Mouse (Mus musculus) midbrain, embryonic 15.5 days (tissue): ENCODE measurements around the gene Cenpw. TPM values are rescaled to one million over a fixed set of nuclear protein-coding genes. Genes with fewer than 3 reads are reported as not detected.

Experiments used
- ATAC-seq: fragments of 200-750 bp; cut with Nextera tagmentation; replicated peaks from 2 replicates; pipeline ENCODE4 v1.8.0; 2017; ENCODE audit warnings: moderate TSS enrichment
- H3K27ac ChIP-seq: fragments of 300-500 bp; sonication (generic); 2 replicates; pipeline ENCODE4 v1.5.1; 2015; ENCODE audit warnings: mild to moderate bottlenecking, inconsistent platforms
- H3K27me3 ChIP-seq: fragments of 300-500 bp; sonication (generic); replicated peaks from 2 replicates; pipeline ENCODE4 v1.6.1; 2015; ENCODE audit warnings: inconsistent platforms
- H3K36me3 ChIP-seq: fragments of 300-500 bp; sonication (generic); replicated peaks from 2 replicates; pipeline ENCODE4 v1.6.1; 2015; ENCODE audit warnings: inconsistent platforms
- H3K4me1 ChIP-seq: fragments of 300-500 bp; sonication (generic); 2 replicates; pipeline ENCODE4 v1.6.1; 2015; ENCODE audit warnings: inconsistent platforms
- H3K4me2 ChIP-seq: fragments of 300-500 bp; sonication (generic); 2 replicates; pipeline ENCODE4 v1.6.1; 2015; ENCODE audit warnings: inconsistent platforms, mild to moderate bottlenecking, moderate library complexity
- H3K4me3 ChIP-seq: fragments of 300-500 bp; sonication (generic); 2 replicates; pipeline ENCODE4 v1.5.1; 2015; ENCODE audit warnings: mild to moderate bottlenecking, inconsistent platforms
- H3K9ac ChIP-seq: fragments of 300-500 bp; sonication (generic); 2 replicates; pipeline ENCODE4 v1.6.1; 2015; ENCODE audit warnings: mild to moderate bottlenecking, inconsistent platforms
- H3K9me3 ChIP-seq: fragments of 300-500 bp; sonication (generic); 2 replicates; pipeline ENCODE4 v1.6.1; 2016; ENCODE audit warnings: inconsistent platforms
- WGBS: fragments of 180-500 bp; shearing (Covaris S2); methylation state at CpG from one replicate; pipeline ENCODE4 v1.1.7; 2015; ENCODE audit warnings: mixed read lengths; 5-methylcytosine and 5-hydroxymethylcytosine counted together
- polyA plus RNA-seq: library from polyadenylated mRNA; unstranded; fragments of >200 nt; fragmentation: Nextera tagmentation; extraction: Ambion mirVana; gene quantifications from 2 replicates; pipeline ENCODE4 v1.2.1, GENCODE M21; 2015

The Cenpw gene
- polyA plus RNA-seq = 16.0 and 16.9 TPM in 2 replicates

DNA sequence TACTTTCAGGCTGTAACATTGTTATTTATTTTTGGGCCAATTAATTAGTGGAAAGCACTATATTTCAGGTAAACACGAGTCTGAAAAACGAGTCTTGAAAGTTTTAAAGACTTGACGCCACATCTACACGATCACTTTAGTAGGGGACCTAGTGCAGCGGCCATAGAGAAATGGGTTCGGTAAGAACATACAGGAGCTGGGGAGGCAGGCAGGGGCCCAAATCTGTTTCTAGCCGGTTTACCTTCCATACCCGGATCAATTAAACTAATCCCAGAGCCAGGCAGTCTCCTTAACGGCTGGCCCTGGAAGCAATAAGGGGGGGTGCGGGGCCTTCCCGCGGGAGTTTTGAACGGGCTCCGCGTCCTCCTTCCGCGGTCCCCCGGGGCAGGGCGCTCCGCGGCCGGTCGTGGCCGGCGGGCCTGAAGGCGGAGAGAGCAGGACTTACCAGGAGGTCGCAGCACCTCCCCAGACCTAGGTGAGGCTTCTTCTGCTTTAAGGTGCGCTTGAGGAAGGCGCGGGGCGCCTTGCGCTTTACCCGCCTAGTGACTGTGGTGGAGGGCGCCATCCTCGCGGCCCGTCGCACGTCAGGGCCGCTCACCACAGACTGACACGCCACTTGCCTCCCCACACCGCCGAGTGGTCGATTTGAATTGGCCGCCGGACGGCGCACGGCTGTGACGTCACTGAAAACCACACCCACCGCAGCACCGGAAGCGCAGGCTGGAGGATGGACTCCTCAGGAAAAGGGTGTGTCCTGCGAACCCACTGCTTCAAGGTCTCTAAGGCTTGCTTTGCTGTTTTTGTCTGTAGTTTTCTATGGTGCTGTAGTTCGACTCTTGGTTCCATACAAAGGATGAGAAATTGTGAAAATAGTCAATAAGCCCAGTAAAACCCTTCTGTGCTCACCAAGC, at the start of gene Cenpw:
TSS of gene Cenpw (minus strand) at position 645 of the 911 bp plus-strand sequence.
- no peaks in the 10 kb centered on the region for H3K9me3 ChIP-seq
- peak within 1 kb of the TSS; percentile 59 for H3K9ac ChIP-seq
- peak; percentile 100 for ATAC-seq
- H3K4me3 ChIP-seq = peak within 1 kb of the TSS; percentile 90
- WGBS = under 1% methylated on average over 55 of the region's 55 CpGs
- no peaks in the 10 kb centered on the region for H3K36me3 ChIP-seq
- H3K27me3 ChIP-seq = no peaks in the 10 kb centered on the region
- peak within 1 kb of the TSS; percentile 96 for H3K4me2 ChIP-seq
- H3K4me1 ChIP-seq = peaks cover 5% of the 10 kb centered on the region; the same call in 1 of the 2 replicates
- peak within 1 kb of the TSS; percentile 12; the same call in 1 of the 2 replicates for H3K27ac ChIP-seq

DNA sequence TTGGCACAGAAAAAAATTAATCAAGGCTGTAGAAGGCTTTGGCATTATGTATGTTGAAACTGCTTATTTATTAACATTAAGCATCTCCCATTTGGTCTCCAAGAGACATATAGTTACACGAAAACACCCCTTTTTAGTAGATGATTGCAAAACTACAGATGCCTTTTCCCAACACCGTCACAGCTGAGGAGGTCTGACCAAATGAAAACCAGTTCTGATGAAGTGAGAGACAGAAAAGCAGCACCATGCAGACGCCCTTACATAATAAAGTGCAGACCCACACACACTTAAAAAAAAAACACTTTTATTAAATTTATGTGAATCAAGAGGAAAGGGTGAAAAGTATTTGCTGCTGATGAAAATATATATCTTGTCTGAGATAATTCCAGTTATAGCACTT, 49.3 kb upstream of the Cenpw start:
- Histone ChIP-seq H3K4me3 (no peak overlapping the region), H3K27me3 (no peaks in the 10 kb centered on the region), H3K36me3 (no peaks in the 10 kb centered on the region), H3K4me2 (no peak overlapping the region), H3K9me3 (no peaks in the 10 kb centered on the region), H3K27ac (no peak overlapping the region), H3K9ac (no peak overlapping the region), H3K4me1 (no peaks in the 10 kb centered on the region)
- 72% methylated on average over 3 of the region's 3 CpGs for WGBS
- no peak for ATAC-seq

DNA sequence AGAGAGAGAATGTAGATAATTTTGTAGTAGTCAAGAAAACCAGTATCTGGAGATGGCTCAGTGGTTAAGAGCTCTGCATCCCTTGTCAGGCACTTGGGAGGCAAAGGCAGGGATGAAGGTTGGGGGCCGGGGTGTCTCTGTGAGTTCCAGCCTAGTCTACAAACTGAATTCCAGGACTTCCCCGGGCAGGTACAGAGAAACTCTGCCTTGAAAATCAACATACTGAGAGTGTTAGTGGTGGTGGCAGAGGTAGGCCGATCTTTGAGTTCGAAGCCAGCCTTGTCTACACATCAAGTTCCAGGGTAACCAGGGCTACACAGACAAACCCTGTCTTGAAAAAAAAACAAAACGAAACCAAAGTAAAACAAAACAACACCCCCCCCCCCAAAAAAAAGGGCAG, 859 bp downstream of the Cenpw start:
- ATAC-seq = no peak
- no peaks in the 10 kb centered on the region for H3K36me3 ChIP-seq
- H3K4me1 ChIP-seq = peaks cover 5% of the 10 kb centered on the region; the same call in 1 of the 2 replicates
- H3K9me3 ChIP-seq = no peaks in the 10 kb centered on the region
- 59% methylated on average over 5 of the region's 5 CpGs for WGBS
- H3K27ac ChIP-seq = no peak overlapping the region
- peak overlapping the region; percentile 90 for H3K4me3 ChIP-seq
- no peaks in the 10 kb centered on the region for H3K27me3 ChIP-seq
- peak overlapping the region; percentile 96 for H3K4me2 ChIP-seq
- H3K9ac ChIP-seq = no peak overlapping the region

DNA sequence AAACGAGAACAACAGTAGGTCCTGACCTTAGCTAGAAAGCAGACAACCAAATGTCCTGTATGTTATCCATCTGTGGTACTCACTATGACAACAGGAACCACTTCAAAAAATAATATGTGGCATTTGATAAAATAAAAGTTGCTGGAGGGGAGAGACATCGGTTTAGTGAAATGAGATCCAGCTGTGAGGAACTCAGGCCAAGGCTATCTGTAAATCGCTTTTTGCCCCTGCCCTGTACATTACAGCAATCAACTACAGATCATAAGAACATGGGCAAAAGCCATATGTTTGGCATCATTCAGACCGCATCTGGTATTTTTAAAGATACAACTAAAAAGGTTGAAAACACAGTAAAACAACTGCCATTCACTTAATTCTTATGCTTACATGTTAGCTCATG, 32.7 kb downstream of the Cenpw start:
- no peaks in the 10 kb centered on the region for H3K36me3 ChIP-seq
- H3K4me3 ChIP-seq = no peak overlapping the region
- no peaks in the 10 kb centered on the region for H3K9me3 ChIP-seq
- H3K9ac ChIP-seq = no peak overlapping the region
- H3K27ac ChIP-seq = no peak overlapping the region
- 88% methylated on average over 4 of the region's 4 CpGs for WGBS
- ATAC-seq = no peak
- H3K27me3 ChIP-seq = no peaks in the 10 kb centered on the region
- H3K4me1 ChIP-seq = no peaks in the 10 kb centered on the region
- H3K4me2 ChIP-seq = no peak overlapping the region
